14 mouse cellular contexts compared by ENCODE assay signal in genomic region chr15:97989544-97989943, GRCm38 (mm10). TPM values are rescaled to one million over a fixed set of nuclear protein-coding genes. Genes with fewer than 3 reads are reported as not detected.
DNase-seq lines count a peak whose midpoint lies in the region; ATAC-seq and TF ChIP-seq lines count a peak whose summit lies in the region.
"Had no signal": no experiment of that assay in that cellular context is flagged by ENCODE, and none has a peak within 500 bp of the region (broad histone marks: within the 10 kb centered on the region; RNA-seq: fewer than 3 reads in every experiment).

No protein-coding gene starts in this region.

- TF ChIP-seq CTCF in left cerebral cortex, adult 2 months (IDR thresholded peaks at IDR 0.05), result no peak

- no peaks in the 10 kb centered on the region for H3K9me3 ChIP-seq in heart, embryonic 11.5 days (replicated peaks; ENCODE audit: control insufficient read depth, low read length)
- H3K9me3 ChIP-seq in hindbrain, embryonic 12.5 days (replicated peaks), result no peaks in the 10 kb centered on the region
- H3K9me3 ChIP-seq in midbrain, embryonic 14.5 days (ENCODE audit: control insufficient read depth, low read length), result no peaks in the 10 kb centered on the region

- peaks cover 5% of the 10 kb centered on the region; the same call in 1 of the 2 replicates for H3K36me3 ChIP-seq in heart, embryonic 11.5 days (ENCODE audit: control insufficient read depth, insufficient read depth, low read length)
- peaks cover 54% of the 10 kb centered on the region for H3K36me3 ChIP-seq in hindbrain, embryonic 12.5 days
- peaks cover 18% of the 10 kb centered on the region for H3K36me3 ChIP-seq in midbrain, embryonic 14.5 days (ENCODE audit: control insufficient read depth, insufficient read depth, low read length)

- WGBS in heart, embryonic 11.5 days (ENCODE audit: insufficient replicate concordance), result 35% methylated on average over 1 of the region's 1 CpGs
- 0% methylated on average over 1 of the region's 1 CpGs for WGBS in hindbrain, embryonic 12.5 days
- WGBS in midbrain, embryonic 14.5 days, result 12% methylated on average over 1 of the region's 1 CpGs

- no peak overlapping the region; the same call in 1 of the 2 replicates for H3K9ac ChIP-seq in heart, embryonic 11.5 days (ENCODE audit: low read depth, low read length)
- no peak overlapping the region for H3K9ac ChIP-seq in hindbrain, embryonic 12.5 days
- H3K9ac ChIP-seq in midbrain, embryonic 14.5 days (replicated peaks; ENCODE audit: low read length), result no peak overlapping the region

- no peak overlapping the region for H3K4me3 ChIP-seq in heart, embryonic 11.5 days (ENCODE audit: low read depth, low read length)
- no peak overlapping the region for H3K4me3 ChIP-seq in hindbrain, embryonic 12.5 days
- no peak overlapping the region for H3K4me3 ChIP-seq in midbrain, embryonic 14.5 days (replicated peaks; ENCODE audit: low read depth, low read length)
- no peak overlapping the region for H3K4me3 ChIP-seq in left cerebral cortex, adult 2 months

- no peak for ATAC-seq in heart, embryonic 11.5 days (replicated peaks; ENCODE audit: insufficient number of reproducible peaks, low FRiP score, low TSS enrichment)
- peak; percentile 9 for ATAC-seq in hindbrain, embryonic 12.5 days (ENCODE audit: low FRiP score)
- ATAC-seq in midbrain, embryonic 14.5 days (ENCODE audit: low FRiP score, low TSS enrichment), result no peak

- H3K4me1 ChIP-seq in heart, embryonic 11.5 days (ENCODE audit: control insufficient read depth, insufficient read depth, low read length), result peaks cover 24% of the 10 kb centered on the region
- H3K4me1 ChIP-seq in hindbrain, embryonic 12.5 days, result peaks cover 50% of the 10 kb centered on the region
- peaks cover 38% of the 10 kb centered on the region for H3K4me1 ChIP-seq in midbrain, embryonic 14.5 days (ENCODE audit: control insufficient read depth, insufficient read depth, low read length)

- DNase-seq in heart, postnatal 25 days (ENCODE audit: low spot score), result no peak
- DNase-seq in embryo, embryonic 11 days, result peak; percentile 68
- peak; percentile 46 for DNase-seq in midbrain, embryonic 14.5 days
- no peak for DNase-seq in left cerebral cortex, adult 2 months (ENCODE audit: extremely low spot score in 1 of 2, low spot score in 2 of 2)
- no peak for DNase-seq in left cerebral cortex, postnatal 10 days (ENCODE audit: extremely low spot score in 1 of 2, low spot score in 2 of 2)
- no peak for DNase-seq in cerebellum, adult 9-10 months
- DNase-seq: adrenal gland, adult 2 months; B cell, adult 2 months; cerebellum, adult 8-10 months; heart, adult 18-20 months; lung, postnatal 4 days had no signal

- no peaks in the 10 kb centered on the region for H3K27me3 ChIP-seq in heart, embryonic 11.5 days (ENCODE audit: control insufficient read depth, insufficient read depth, low read length)
- no peaks in the 10 kb centered on the region for H3K27me3 ChIP-seq in hindbrain, embryonic 12.5 days
- H3K27me3 ChIP-seq in midbrain, embryonic 14.5 days (ENCODE audit: control insufficient read depth, insufficient read depth, low read length), result no peaks in the 10 kb centered on the region

- H3K4me2 ChIP-seq in heart, embryonic 11.5 days, result no peak overlapping the region
- H3K4me2 ChIP-seq in hindbrain, embryonic 12.5 days (replicated peaks), result peak overlapping the region; percentile 41
- H3K4me2 ChIP-seq in midbrain, embryonic 14.5 days (ENCODE audit: low read length), result peak overlapping the region; percentile 40

- H3K27ac ChIP-seq in heart, embryonic 11.5 days (ENCODE audit: low read depth, low read length), result peak overlapping the region; percentile 55
- peak overlapping the region; percentile 94 for H3K27ac ChIP-seq in hindbrain, embryonic 12.5 days
- H3K27ac ChIP-seq in midbrain, embryonic 14.5 days (replicated peaks; ENCODE audit: low read depth, low read length), result peak overlapping the region; percentile 81
- no peak overlapping the region for H3K27ac ChIP-seq in left cerebral cortex, adult 2 months

- intact Hi-C loops in heart, postnatal 25 days (cut with DNase I), result no loop called here
- intact Hi-C loops in left cerebral cortex, adult 2 months (cut with DNase I), result no loop called here
- intact Hi-C loops in left cerebral cortex, postnatal 10 days (cut with DNase I), result no loop called here

RNA-seq across cellular contexts. Expression of gene Col2a1, which starts 15.0 kb away (rescaled TPM):
- polyA plus RNA-seq in heart, embryonic 11.5 days (2014; fragmentation: Nextera tagmentation; extraction: Ambion mirVana), result 61.9 and 80.7 TPM in 2 replicates
- total RNA-seq in heart, postnatal 25 days (2021), result under 1 TPM; 0.36 to 0.52 TPM
- 459 and 487 TPM in 2 replicates for polyA plus RNA-seq in hindbrain, embryonic 12.5 days (2016; fragmentation: Nextera tagmentation; extraction: Ambion mirVana)
- polyA plus RNA-seq in midbrain, embryonic 14.5 days (2014; fragmentation: Nextera tagmentation; extraction: Ambion mirVana), result 39.3 and 45.2 TPM in 2 replicates
- total RNA-seq in left cerebral cortex, adult 2 months (2021), result under 1 TPM; 0.61 to 0.63 TPM
- total RNA-seq in left cerebral cortex, postnatal 10 days (2021), result 1 to 10 TPM in 1 of 2 experiments, under 1 TPM in 1; 0.63 to 1.1 TPM
- total RNA-seq: adrenal gland, adult 2 months; liver, adult 2 months had no signal
- polyA plus RNA-seq: liver, adult 2 months had no signal

RNA-seq across cellular contexts. Expression of gene Tmem106c, which starts 25.5 kb away (rescaled TPM):
- 30.1 and 34.9 TPM in 2 replicates for polyA plus RNA-seq in heart, embryonic 11.5 days (2014; fragmentation: Nextera tagmentation; extraction: Ambion mirVana)
- total RNA-seq in heart, postnatal 25 days (2021), result 10 to 100 TPM; 10.9 to 15.3 TPM
- 44.0 and 49.5 TPM in 2 replicates for polyA plus RNA-seq in hindbrain, embryonic 12.5 days (2016; fragmentation: Nextera tagmentation; extraction: Ambion mirVana)
- polyA plus RNA-seq in midbrain, embryonic 14.5 days (2014; fragmentation: Nextera tagmentation; extraction: Ambion mirVana), result 52.3 and 63.6 TPM in 2 replicates
- total RNA-seq in left cerebral cortex, adult 2 months (2021), result 10 to 100 TPM; 26.6 to 31.7 TPM
- 10 to 100 TPM; 13.0 to 17.2 TPM for total RNA-seq in left cerebral cortex, postnatal 10 days (2021)

Comparison
In these comparisons a context has a peak if more than half of its experiments do, and no peak if none do; other contexts are left out.
1. DNase-seq: peak in embryo, embryonic 11 days (single experiment) and midbrain, embryonic 14.5 days (single experiment); none in heart, postnatal 25 days (single experiment), left cerebral cortex, adult 2 months (0 of 2), left cerebral cortex, postnatal 10 days (0 of 2) and cerebellum, adult 9-10 months (single experiment).